Mouse (Mus musculus) heart, adult 11 months (tissue): ENCODE data around the gene March2.

ENCODE experiments used
- DNase-seq: peaks from one replicate; pipeline ENCODE4 v3.0.0; 2022

The March2 gene

GRCm38 (mm10) chr17:33717982-33718381 lies 488 bp downstream of the March2 start:
- DNase-seq: no peak

- DNase-seq: peak; percentile 66
Measured at GRCm38 (mm10) chr17:33717246-33717645, 1.2 kb downstream of the March2 start.

- peak; percentile 45 for DNase-seq
Measured at GRCm38 (mm10) chr17:33714779-33715178, 3.7 kb downstream of the March2 start.

- peak; percentile 87 for DNase-seq
Measured at GRCm38 (mm10) chr17:33713271-33713670, 5.2 kb downstream of the March2 start.

- peak; percentile 83 for DNase-seq
Measured at GRCm38 (mm10) chr17:33709834-33710233, 8.6 kb downstream of the March2 start.

GRCm38 (mm10) chr17:33703091-33703490 lies 15.4 kb downstream of the March2 start:
- DNase-seq: no peak

- no peak for DNase-seq
Measured at GRCm38 (mm10) chr17:33702178-33702577, 16.3 kb downstream of the March2 start.

- no peak for DNase-seq
Measured at GRCm38 (mm10) chr17:33695471-33695870, 23.0 kb downstream of the March2 start.

- no peak for DNase-seq
Measured at GRCm38 (mm10) chr17:33686760-33687159, 31.7 kb downstream of the March2 start, which contains the start of gene Hnrnpm. TSS of gene Hnrnpm (minus strand) at chr17:33686860.

GRCm38 (mm10) chr17:33685249-33685653 lies 33.2 kb downstream of the March2 start:
- DNase-seq: peak; percentile 100

GRCm38 (mm10) chr17:33684671-33685231 lies 33.7 kb downstream of the March2 start:
- peak; percentile 94 for DNase-seq

GRCm38 (mm10) chr17:33681767-33682166 lies 36.7 kb downstream of the March2 start:
- DNase-seq: no peak

- no peak for DNase-seq
Measured at GRCm38 (mm10) chr17:33678771-33679170, 39.7 kb downstream of the March2 start.

GRCm38 (mm10) chr17:33676086-33676485 lies 42.4 kb downstream of the March2 start:
- no peak for DNase-seq

GRCm38 (mm10) chr17:33675452-33675851 lies 43.0 kb downstream of the March2 start:
- peak; percentile 90 for DNase-seq

GRCm38 (mm10) chr17:33673837-33674236 lies 44.6 kb downstream of the March2 start:
- DNase-seq: no peak

GRCm38 (mm10) chr17:33669681-33670080 lies 48.8 kb downstream of the March2 start:
- DNase-seq: no peak

- DNase-seq: no peak
Measured at GRCm38 (mm10) chr17:33666813-33667212, 51.7 kb downstream of the March2 start.

GRCm38 (mm10) chr17:33649781-33650475 lies 68.5 kb downstream of the March2 start:
- peak; percentile 91 for DNase-seq

GRCm38 (mm10) chr17:33645073-33645472 lies 73.4 kb downstream of the March2 start:
- peak; percentile 89 for DNase-seq

- DNase-seq: peak; percentile 70
Measured at GRCm38 (mm10) chr17:33644068-33644467, 74.4 kb downstream of the March2 start.

- peak; percentile 50 for DNase-seq
Measured at GRCm38 (mm10) chr17:33639743-33640142, 78.7 kb downstream of the March2 start.

GRCm38 (mm10) chr17:33637516-33638276 lies 80.8 kb downstream of the March2 start, which contains the start of gene Pram1:
TSS of gene Pram1 (plus strand) at chr17:33638056.
- peak; percentile 92 for DNase-seq

GRCm38 (mm10) chr17:33637038-33637437 lies 81.4 kb downstream of the March2 start:
- DNase-seq: peak; percentile 87
